Mouse (Mus musculus): ENCODE results near the gene Rrn3. TPM values are rescaled to one million over a fixed set of nuclear protein-coding genes. Genes with fewer than 3 reads are reported as not detected.
A peak's percentile ranks its signal among the peaks of the same experiment; 100 is the strongest.

Gene Rrn3
- polyA plus RNA-seq, 1 experiment from 2014 or later = 123 TPM

DNA sequence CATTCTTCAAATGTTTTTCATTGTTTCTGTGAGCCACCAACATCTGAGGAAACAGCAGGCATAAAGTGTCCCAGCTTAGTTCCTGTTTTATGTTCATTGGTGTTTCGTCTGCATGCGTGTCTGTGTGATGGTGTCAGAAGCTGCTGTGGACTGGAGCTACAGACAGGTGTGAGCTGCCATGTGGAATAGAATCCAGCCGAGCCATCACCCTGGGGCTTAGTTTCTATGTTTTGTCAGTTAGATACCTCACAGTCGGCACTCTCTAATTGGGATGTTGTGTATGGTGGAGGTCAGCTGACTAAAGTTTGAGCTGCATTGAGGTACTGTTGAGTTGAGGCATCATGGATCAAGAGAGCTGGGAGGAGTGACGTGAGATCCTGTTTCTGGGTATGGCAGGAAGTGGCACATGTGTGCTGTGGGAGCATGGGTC lies 16.3 kb downstream of the Rrn3 start:
- no peak for ATAC-seq
- Histone ChIP-seq H3K9ac (replicated peaks) (no peak overlapping the region), H3K27ac (no peak overlapping the region), H3K4me1 (replicated peaks) (no peaks in the 10 kb centered on the region), H3K4me3 (replicated peaks) (no peak overlapping the region), H3K36me3 (peaks cover 90% of the 10 kb centered on the region), H3K4me2 (replicated peaks) (no peak overlapping the region), H3K9me3 (no peaks in the 10 kb centered on the region), H3K27me3 (no peaks in the 10 kb centered on the region)
- WGBS = 98% methylated on average over 5 of the region's 5 CpGs

DNA sequence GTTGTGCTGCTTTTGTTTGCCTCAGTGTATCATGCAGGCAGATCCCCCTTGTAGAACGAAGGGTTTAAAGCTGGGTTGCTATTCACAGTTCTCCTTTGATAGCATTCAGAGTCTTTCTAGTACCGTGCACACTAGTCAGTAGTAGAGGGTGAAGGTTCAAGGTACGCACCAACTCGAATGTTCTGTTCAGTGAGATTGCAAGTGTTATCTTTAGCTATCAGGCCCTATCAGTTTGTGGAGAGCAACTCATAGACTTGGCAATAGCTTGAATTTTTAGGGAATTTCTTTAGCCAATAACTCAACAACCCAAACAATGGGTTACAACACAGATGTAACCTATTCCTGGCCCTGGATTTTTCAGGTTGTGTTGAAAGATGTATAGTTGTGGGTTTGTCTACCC lies 20.7 kb downstream of the Rrn3 start:
- no peak overlapping the region for H3K4me3 ChIP-seq (replicated peaks)
- H3K27ac ChIP-seq = no peak overlapping the region
- H3K9me3 ChIP-seq = no peaks in the 10 kb centered on the region
- H3K4me2 ChIP-seq (replicated peaks) = no peak overlapping the region
- H3K36me3 ChIP-seq = peaks cover 88% of the 10 kb centered on the region
- no peak overlapping the region for H3K9ac ChIP-seq (replicated peaks)
- no peaks in the 10 kb centered on the region for H3K4me1 ChIP-seq (replicated peaks)
- no peak for ATAC-seq
- WGBS = 96% methylated on average over 4 of the region's 4 CpGs
- no peaks in the 10 kb centered on the region for H3K27me3 ChIP-seq

DNA sequence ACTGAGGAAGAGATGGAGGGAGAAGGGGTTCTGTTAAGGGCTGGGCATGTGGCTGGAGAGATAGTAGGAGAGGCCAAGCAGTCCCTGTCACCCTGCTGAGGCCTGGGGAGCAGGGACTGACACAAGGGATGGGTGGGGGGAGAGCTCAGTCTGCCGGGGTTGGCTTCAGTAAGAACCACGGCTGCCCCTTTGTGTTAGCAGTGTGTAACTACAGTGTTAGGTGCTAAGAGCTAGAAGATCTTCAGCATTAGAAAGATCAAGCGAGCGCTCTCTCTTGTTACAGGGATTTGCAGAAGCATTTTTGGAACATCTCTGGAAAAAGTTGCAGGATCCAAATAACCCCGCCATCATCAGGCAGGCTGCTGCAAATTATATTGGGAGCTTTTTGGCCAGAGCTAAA lies 24.2 kb downstream of the Rrn3 start:
- no peak overlapping the region for H3K4me3 ChIP-seq (replicated peaks)
- 86% methylated on average over 5 of the region's 5 CpGs for WGBS
- no peak overlapping the region for H3K9ac ChIP-seq (replicated peaks)
- no peaks in the 10 kb centered on the region for H3K4me1 ChIP-seq (replicated peaks)
- no peak for ATAC-seq
- H3K27me3 ChIP-seq = no peaks in the 10 kb centered on the region
- H3K27ac ChIP-seq = no peak overlapping the region
- no peak overlapping the region for H3K4me2 ChIP-seq (replicated peaks)
- H3K9me3 ChIP-seq = no peaks in the 10 kb centered on the region
- peaks cover 90% of the 10 kb centered on the region for H3K36me3 ChIP-seq

DNA sequence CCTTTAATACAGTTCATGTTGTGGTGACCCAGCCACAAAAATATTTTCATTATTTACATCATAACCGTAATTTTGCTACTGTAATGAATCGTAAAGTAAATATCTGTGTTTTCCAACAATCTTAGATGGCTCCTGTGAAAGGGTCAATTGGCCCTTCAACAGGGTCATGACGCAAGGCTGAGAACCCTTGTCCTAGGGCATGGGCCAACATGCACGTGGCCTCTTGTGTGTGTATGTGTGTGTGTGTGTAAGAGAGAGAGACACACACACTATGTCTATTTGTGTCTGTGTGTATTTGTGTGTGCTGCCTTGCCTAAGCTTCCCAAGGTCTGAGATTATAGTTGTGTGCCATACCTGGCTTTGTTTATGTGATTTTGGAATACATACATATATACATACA lies 27.1 kb downstream of the Rrn3 start:
- Histone ChIP-seq H3K4me1 (replicated peaks) (no peaks in the 10 kb centered on the region), H3K36me3 (peaks cover 95% of the 10 kb centered on the region), H3K4me3 (replicated peaks) (no peak overlapping the region), H3K4me2 (replicated peaks) (no peak overlapping the region), H3K9me3 (no peaks in the 10 kb centered on the region), H3K9ac (replicated peaks) (no peak overlapping the region), H3K27ac (no peak overlapping the region), H3K27me3 (no peaks in the 10 kb centered on the region)
- WGBS = 94% methylated on average over 4 of the region's 4 CpGs
- ATAC-seq = no peak

DNA sequence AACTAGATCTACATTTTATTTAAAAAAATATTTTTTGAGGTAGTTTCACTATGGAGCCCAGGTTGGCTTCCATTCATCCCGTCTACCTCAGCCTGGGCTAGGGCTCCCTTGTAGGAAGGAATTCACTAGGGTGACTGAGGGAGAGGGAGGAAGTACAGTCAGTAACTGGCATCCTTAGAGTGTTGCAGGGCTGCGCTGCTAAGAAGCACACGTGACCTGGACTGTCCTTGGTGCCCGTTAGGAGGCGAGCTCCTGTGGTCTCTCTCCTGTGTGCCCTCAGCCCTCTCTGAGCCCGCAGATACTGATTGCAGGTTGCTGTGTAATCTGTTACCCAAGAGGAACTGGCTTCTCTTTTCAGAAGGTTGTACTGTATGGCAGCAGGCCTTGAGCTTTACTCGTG lies 27.9 kb downstream of the Rrn3 start:
- Histone ChIP-seq H3K36me3 (peaks cover 97% of the 10 kb centered on the region), H3K4me3 (replicated peaks) (no peak overlapping the region), H3K9ac (replicated peaks) (no peak overlapping the region), H3K27ac (no peak overlapping the region), H3K4me1 (replicated peaks) (no peaks in the 10 kb centered on the region), H3K27me3 (no peaks in the 10 kb centered on the region), H3K4me2 (replicated peaks) (no peak overlapping the region), H3K9me3 (no peaks in the 10 kb centered on the region)
- ATAC-seq = no peak
- 95% methylated on average over 7 of the region's 7 CpGs for WGBS

DNA sequence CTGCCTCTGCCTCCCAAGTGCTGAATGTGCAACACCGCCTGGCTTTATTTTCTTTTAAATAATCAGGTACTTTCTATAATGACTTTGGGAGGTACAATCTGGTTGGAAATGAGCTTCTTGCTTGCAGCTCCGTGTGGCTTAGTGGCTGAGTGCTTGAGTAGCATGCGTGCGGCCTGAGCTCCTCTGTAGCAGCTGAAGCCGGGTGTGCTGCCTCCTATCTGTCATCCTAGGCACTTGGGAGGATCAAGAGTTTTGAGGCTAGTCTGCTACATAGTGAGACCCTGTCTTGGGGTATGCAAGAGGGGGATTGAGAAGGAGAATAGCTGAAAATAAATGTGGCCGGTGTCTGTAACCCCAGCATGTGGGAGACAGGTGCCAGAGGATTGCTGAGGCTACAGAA lies 31.6 kb downstream of the Rrn3 start:
- Histone ChIP-seq H3K4me3 (replicated peaks) (no peak overlapping the region), H3K4me2 (replicated peaks) (no peak overlapping the region), H3K9me3 (no peaks in the 10 kb centered on the region), H3K27ac (no peak overlapping the region), H3K9ac (replicated peaks) (no peak overlapping the region), H3K4me1 (replicated peaks) (no peaks in the 10 kb centered on the region), H3K36me3 (peaks cover 91% of the 10 kb centered on the region), H3K27me3 (no peaks in the 10 kb centered on the region)
- WGBS = 93% methylated on average over 6 of the region's 6 CpGs
- ATAC-seq = no peak

DNA sequence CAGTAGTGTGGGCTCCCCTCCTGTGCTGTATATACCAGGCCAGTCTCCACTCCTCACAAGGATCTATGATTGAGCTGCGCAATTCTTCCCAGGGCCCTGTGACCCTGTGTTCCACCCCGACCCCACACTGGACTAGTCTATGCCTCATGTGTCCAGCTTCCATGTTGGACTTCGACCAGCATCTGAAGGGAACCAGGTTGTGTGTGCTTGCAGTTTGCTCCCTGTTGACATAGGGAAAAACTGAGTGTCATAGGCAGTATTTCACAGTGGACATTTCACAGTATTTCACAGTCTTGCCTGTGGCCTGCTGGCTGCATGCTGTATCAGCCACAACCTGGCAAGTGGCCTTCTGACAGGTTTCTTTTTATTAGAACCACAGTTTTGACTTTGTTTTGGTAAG lies 32.7 kb downstream of the Rrn3 start:
- Histone ChIP-seq H3K27me3 (no peaks in the 10 kb centered on the region), H3K36me3 (peaks cover 82% of the 10 kb centered on the region), H3K9me3 (no peaks in the 10 kb centered on the region), H3K4me1 (replicated peaks) (peaks cover 3% of the 10 kb centered on the region), H3K27ac (no peak overlapping the region), H3K9ac (replicated peaks) (no peak overlapping the region), H3K4me3 (replicated peaks) (no peak overlapping the region), H3K4me2 (replicated peaks) (no peak overlapping the region)
- ATAC-seq = no peak
- WGBS = 95% methylated on average over 3 of the region's 3 CpGs

DNA sequence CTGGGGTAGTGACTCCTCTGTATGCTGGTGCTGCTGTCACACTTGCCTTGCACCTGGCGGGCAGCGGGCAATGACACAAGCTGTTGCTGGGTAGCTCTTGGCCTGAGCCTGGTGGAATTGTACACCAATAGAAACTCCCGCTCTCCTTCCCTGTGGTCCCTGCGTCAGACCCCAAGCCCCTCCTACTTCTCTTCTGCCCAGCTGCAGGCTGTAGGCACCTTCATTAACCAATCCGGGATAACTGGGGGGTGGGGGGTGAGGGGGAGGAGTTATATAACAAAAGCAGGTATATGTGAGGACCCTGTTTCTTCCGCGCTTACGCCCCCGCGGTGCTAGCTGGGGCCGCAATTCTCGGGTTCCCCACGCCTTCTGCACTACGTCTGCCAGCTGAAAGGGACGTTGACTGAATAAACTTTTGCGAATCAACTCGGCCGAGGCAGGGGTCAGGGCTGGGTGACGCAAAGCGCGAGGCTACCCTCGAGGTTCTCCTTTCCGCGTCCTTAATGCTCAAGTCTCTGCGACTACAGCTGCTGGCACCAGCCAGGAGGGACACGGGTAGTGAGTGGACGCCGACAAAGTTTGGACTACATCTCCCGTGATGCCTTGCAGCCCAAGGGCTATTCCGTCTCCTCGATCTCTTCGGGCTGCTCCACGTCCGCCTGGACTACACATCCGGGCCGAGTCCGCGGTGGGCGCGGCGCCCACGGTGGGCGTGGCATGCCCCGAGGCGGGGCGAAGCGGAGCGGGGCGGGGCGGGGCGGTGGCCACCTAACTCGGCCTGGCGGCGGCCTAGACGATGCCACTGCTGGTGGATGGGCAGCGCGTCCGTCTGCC lies 38.3 kb downstream of the Rrn3 start, which contains the start of gene Ntan1:
TSS of gene Ntan1 (plus strand) at position 286 of the 834 bp plus-strand sequence.
- H3K4me3 ChIP-seq (replicated peaks) = peak within 1 kb of the TSS; percentile 85
- peak within 1 kb of the TSS; percentile 77 for H3K4me2 ChIP-seq (replicated peaks)
- WGBS = under 1% methylated on average over 58 of the region's 58 CpGs
- peaks cover 28% of the 10 kb centered on the region for H3K4me1 ChIP-seq (replicated peaks)
- no peaks in the 10 kb centered on the region for H3K9me3 ChIP-seq
- ATAC-seq = peak; percentile 97
- peak within 1 kb of the TSS; percentile 90 for H3K9ac ChIP-seq (replicated peaks)
- peaks cover 31% of the 10 kb centered on the region for H3K36me3 ChIP-seq
- H3K27ac ChIP-seq = peak within 1 kb of the TSS; percentile 98
- H3K27me3 ChIP-seq = no peaks in the 10 kb centered on the region

DNA sequence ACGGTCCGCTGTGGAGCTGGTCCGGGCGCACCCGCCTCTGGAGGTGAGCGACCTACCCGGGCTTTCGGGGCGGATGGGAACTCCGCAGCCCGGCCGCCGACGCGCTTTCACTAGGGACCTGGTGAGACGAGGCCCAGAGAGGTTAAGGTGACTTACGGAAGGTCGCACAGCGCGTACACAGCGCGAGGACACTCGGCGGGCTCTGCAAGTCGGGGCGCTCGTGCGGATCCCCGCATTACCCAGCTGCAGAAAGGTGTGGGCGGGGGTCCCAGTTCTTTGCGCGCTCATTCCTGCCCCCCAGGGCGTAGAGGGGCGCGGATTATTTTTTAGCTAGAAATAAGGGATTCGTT lies 38.9 kb downstream of the Rrn3 start:
- Histone ChIP-seq H3K9me3 (no peaks in the 10 kb centered on the region), H3K4me3 (replicated peaks) (peak overlapping the region; percentile 85), H3K36me3 (peaks cover 29% of the 10 kb centered on the region), H3K4me2 (replicated peaks) (peak overlapping the region; percentile 77), H3K9ac (replicated peaks) (peak overlapping the region; percentile 90), H3K27me3 (no peaks in the 10 kb centered on the region), H3K27ac (peak overlapping the region; percentile 98), H3K4me1 (replicated peaks) (peaks cover 28% of the 10 kb centered on the region)
- no peak for ATAC-seq
- under 1% methylated on average over 36 of the region's 36 CpGs for WGBS

DNA sequence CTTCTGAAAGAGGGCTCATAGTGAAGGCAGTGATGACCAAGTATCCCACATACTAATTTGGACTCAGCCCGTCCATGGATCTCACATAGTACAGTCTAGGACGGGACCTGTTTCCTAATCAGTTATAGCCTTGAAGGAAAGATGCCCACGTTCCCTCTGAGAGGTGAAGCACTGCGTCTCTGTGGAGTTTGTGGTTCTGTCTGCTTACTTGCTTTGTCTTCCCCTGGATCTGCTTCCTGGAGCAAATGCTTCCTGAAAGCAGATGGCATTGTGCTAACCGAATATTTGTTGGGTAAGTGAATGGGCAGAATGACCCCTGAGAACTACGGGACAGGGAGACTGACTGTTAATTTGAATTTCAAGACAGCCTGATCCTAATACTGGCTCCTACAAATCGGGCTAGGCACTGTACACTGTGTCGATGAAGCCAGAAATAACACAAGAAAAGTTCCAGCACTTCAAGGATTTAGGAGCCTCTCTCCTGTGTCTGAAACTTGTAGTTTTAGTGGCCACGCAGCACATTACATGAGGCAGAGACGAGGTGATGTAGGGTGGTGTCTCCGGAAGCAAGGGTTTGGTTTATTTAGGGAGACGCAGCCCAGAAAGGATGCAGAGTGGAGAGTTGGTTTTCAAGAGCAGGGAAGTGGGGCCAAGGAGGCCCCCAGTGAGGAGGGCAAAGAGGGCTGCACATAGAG lies 39.4 kb downstream of the Rrn3 start:
- Histone ChIP-seq H3K9me3 (no peaks in the 10 kb centered on the region), H3K4me2 (replicated peaks) (peak overlapping the region; percentile 77), H3K9ac (replicated peaks) (peak overlapping the region; percentile 90), H3K36me3 (peaks cover 24% of the 10 kb centered on the region), H3K4me1 (replicated peaks) (peaks cover 28% of the 10 kb centered on the region), H3K4me3 (replicated peaks) (peak overlapping the region; percentile 85), H3K27me3 (no peaks in the 10 kb centered on the region), H3K27ac (peak overlapping the region; percentile 98)
- 43% methylated on average over 12 of the region's 12 CpGs for WGBS
- ATAC-seq = peak; percentile 4; the same call in 1 of the 2 replicates

DNA sequence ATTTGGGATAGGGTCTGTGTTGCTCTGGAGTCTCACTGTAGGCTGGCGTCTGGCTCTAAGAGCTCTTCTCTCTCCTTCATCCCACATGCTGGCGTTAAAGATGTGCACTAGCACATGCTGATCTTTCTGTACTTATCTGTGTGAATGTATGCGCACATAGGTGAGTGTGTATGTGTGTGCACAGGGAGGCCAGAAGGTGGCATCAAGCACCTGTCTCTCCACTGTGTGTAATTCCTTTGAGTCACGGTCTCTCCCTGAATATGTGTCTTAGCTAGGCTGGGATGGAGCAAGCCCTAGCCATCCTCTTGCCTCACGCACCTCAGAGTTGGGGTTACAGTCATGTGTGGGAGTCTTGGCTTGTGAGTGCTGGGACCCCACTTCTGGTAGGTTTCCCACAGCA lies 40.3 kb downstream of the Rrn3 start:
- H3K4me3 ChIP-seq (replicated peaks) = no peak overlapping the region; the same call in 1 of the 2 replicates
- WGBS = 98% methylated on average over 5 of the region's 5 CpGs
- ATAC-seq = no peak
- H3K9me3 ChIP-seq = no peaks in the 10 kb centered on the region
- H3K27me3 ChIP-seq = no peaks in the 10 kb centered on the region
- H3K27ac ChIP-seq = no peak overlapping the region
- H3K4me1 ChIP-seq (replicated peaks) = peaks cover 28% of the 10 kb centered on the region
- no peak overlapping the region for H3K9ac ChIP-seq (replicated peaks)
- H3K36me3 ChIP-seq = peaks cover 16% of the 10 kb centered on the region
- peak overlapping the region; percentile 77 for H3K4me2 ChIP-seq (replicated peaks)

DNA sequence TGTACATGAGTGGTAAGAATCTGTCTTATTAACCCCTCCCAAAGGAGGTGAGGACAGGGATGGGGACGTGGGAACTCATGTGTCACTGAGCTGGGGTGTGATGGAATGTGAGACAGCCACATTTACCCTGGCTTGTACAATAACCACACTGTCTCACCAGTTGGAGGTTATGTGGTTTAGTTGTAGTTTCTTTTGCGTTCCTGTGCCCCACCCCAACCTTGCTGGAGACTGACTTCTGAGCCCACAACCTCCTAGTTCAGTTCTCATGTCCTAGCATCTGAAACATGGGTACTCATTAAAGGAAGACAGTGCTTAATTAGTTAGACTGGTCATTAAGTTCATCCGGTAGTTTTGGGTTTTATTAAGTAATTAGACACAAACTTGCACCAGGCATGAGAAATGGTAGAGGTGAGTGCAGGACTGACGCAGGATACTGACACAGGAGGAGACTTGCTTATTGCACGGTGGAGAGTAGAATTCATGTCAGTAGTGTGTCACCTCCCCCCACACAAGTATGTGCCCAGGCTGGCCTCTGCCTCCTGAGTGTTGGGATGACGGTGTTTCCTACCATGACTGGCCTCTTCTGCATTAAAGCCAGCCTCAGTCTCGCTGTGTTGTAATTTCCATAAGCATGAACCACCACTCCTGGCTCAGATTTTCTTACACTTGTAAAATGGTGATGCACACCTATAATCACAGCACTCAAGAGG lies 45.4 kb downstream of the Rrn3 start:
- Histone ChIP-seq H3K4me1 (replicated peaks) (peaks cover 11% of the 10 kb centered on the region), H3K4me2 (replicated peaks) (no peak overlapping the region), H3K4me3 (replicated peaks) (no peak overlapping the region), H3K9ac (replicated peaks) (no peak overlapping the region), H3K27ac (no peak overlapping the region), H3K27me3 (no peaks in the 10 kb centered on the region), H3K9me3 (no peaks in the 10 kb centered on the region), H3K36me3 (peaks cover 50% of the 10 kb centered on the region)
- ATAC-seq = no peak
- 86% methylated on average over 7 of the region's 7 CpGs for WGBS
